Mouse (Mus musculus): Measurements from ENCODE around the gene Ryk. TPM values are rescaled to one million over a fixed set of nuclear protein-coding genes. Genes with fewer than 3 reads are reported as not detected.

Ryk gene
- total and polyA plus RNA-seq, 2 experiments from 2014 or later, result 9.3 to 47.7 TPM

DNA sequence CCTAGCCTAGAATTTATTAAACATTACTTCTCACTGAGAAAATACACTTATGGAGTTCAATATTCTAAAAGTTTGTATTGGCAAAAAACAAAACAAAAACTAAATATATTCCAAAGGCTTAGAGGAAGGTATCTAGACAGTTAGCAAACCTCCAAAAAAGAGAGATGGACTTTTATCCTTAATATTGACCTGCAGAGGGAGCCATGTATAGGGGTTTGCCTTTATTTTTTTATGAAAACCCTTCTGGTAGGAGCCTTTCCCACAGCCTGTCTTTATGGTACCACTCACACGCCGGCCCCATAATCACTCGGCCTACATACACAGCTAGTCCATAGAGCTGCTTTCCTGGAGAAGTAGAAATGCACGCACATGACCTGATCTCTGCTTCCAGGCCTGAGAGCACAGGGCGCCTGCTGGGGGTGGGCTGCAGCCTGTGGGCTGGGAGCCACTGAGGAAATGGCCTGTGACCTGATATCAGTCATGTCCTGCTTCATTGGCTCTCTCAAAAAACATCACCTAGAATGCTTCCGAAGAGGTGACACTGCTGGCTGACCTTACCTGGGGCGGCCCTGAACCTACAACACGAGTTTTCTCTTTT is 82.9 kb downstream of the Ryk start:
- 88% methylated on average over 8 of the region's 8 CpGs for WGBS
- Histone ChIP-seq H3K27ac (no peak overlapping the region), H3K4me3 (ENCODE audit: low read length) (no peak overlapping the region), H3K27me3 (ENCODE audit: insufficient read depth, low read length) (no peaks in the 10 kb centered on the region), H3K4me2 (ENCODE audit: low read depth, low read length) (no peak overlapping the region), H3K9ac (replicated peaks; ENCODE audit: low read length) (no peak overlapping the region), H3K36me3 (ENCODE audit: insufficient read depth, low read length) (no peaks in the 10 kb centered on the region), H3K9me3 (ENCODE audit: low read length) (no peaks in the 10 kb centered on the region), H3K4me1 (ENCODE audit: insufficient read depth, low read length) (no peaks in the 10 kb centered on the region)
- ATAC-seq (no peak), DNase-seq (ENCODE audit: low spot score) (peak; percentile 24)
- TF ChIP-seq CTCF (IDR thresholded peaks at IDR 0.05; ENCODE audit: low read depth), result peak; percentile 26

DNA sequence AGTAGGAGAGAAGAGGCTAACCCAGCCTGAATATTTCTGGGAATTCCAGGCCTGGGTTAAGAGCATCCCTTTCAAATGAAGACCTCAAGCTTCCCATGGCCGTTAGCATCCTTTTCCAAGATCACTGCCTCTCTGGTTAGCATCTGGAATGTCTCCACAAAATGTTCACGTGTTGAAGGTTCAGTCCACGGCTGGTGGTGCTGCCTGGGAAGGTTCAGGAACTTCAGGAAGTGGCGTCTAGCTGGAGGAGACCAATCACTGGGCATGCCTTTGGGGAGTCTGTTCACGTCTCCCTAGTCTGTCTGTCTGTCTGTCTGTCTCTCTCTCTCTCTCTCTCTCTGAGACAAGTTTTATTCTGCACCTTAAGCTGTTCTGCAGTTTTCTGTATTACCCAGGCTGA is 84.8 kb downstream of the Ryk start:
- Histone ChIP-seq H3K9me3 (ENCODE audit: low read length) (no peaks in the 10 kb centered on the region), H3K36me3 (ENCODE audit: insufficient read depth, low read length) (no peaks in the 10 kb centered on the region), H3K4me1 (ENCODE audit: insufficient read depth, low read length) (no peaks in the 10 kb centered on the region), H3K4me3 (ENCODE audit: low read length) (no peak overlapping the region), H3K4me2 (ENCODE audit: low read depth, low read length) (no peak overlapping the region), H3K9ac (replicated peaks; ENCODE audit: low read length) (no peak overlapping the region), H3K27ac (no peak overlapping the region), H3K27me3 (ENCODE audit: insufficient read depth, low read length) (no peaks in the 10 kb centered on the region)
- 75% methylated on average over 5 of the region's 5 CpGs for WGBS
- DNase-seq (ENCODE audit: low spot score) (no peak), ATAC-seq (no peak)
- no peak for TF ChIP-seq CTCF (IDR thresholded peaks at IDR 0.05; ENCODE audit: low read depth)

DNA sequence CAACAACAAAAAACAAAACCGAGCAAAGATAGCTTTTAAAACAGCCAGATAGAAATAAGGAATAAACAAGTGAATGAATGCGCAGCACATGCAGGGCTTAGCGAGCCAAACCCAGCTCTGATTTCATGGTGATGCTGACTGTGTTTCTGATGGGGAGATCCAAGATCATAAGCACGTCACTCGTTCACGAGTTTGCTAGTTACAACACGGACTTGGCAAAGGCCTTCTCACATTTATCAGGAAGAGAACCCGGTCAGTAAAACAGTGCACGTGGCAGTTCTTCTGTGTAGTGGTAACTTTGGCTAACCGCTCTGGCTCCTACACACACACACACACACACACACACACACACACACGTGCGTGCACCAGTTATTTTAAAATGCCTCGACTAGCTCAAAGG is 87.1 kb downstream of the Ryk start:
- Histone ChIP-seq H3K9me3 (ENCODE audit: low read length) (no peaks in the 10 kb centered on the region), H3K4me3 (ENCODE audit: low read length) (no peak overlapping the region), H3K27me3 (ENCODE audit: insufficient read depth, low read length) (no peaks in the 10 kb centered on the region), H3K36me3 (ENCODE audit: insufficient read depth, low read length) (no peaks in the 10 kb centered on the region), H3K4me1 (ENCODE audit: insufficient read depth, low read length) (no peaks in the 10 kb centered on the region), H3K27ac (no peak overlapping the region), H3K9ac (replicated peaks; ENCODE audit: low read length) (no peak overlapping the region), H3K4me2 (ENCODE audit: low read depth, low read length) (no peak overlapping the region)
- no peak for TF ChIP-seq CTCF (IDR thresholded peaks at IDR 0.05; ENCODE audit: low read depth)
- WGBS, result 86% methylated on average over 13 of the region's 13 CpGs
- ATAC-seq, result no peak
- DNase-seq (ENCODE audit: low spot score), result no peak

DNA sequence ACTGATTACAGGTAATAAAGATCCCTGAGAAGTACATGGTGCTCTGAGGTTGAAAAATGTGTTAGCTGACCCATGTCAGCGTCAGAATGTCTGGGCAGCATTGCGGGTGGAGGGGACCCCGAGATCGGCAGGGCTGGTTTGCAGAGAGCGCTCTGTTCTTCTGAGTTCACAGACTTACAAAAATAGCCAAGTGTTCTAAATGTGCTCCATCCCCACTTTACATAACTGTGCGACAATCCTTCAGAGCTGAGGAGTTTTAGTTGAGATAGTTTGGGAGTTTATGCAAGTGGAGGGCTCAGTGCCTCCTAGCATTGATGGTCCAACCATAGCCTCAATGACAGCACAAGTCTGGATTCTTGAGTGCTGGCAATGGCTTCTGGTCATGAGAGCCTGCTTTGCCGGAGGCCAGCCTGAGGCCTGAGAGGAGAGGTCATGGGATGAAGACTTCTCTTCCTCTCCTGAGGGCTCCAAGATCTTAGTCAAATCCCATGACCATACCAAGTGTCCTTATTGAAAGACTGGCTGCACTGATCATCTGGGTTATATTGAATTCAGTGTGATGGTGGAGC is 88.2 kb downstream of the Ryk start:
- Histone ChIP-seq H3K9ac (replicated peaks; ENCODE audit: low read length) (no peak overlapping the region), H3K4me3 (ENCODE audit: low read length) (no peak overlapping the region), H3K9me3 (ENCODE audit: low read length) (no peaks in the 10 kb centered on the region), H3K36me3 (ENCODE audit: insufficient read depth, low read length) (no peaks in the 10 kb centered on the region), H3K4me2 (ENCODE audit: low read depth, low read length) (no peak overlapping the region), H3K27me3 (ENCODE audit: insufficient read depth, low read length) (no peaks in the 10 kb centered on the region), H3K27ac (no peak overlapping the region), H3K4me1 (ENCODE audit: insufficient read depth, low read length) (no peaks in the 10 kb centered on the region)
- DNase-seq (ENCODE audit: low spot score), result no peak
- WGBS, result 95% methylated on average over 7 of the region's 7 CpGs
- ATAC-seq, result no peak
- TF ChIP-seq CTCF (IDR thresholded peaks at IDR 0.05; ENCODE audit: low read depth), result no peak

DNA sequence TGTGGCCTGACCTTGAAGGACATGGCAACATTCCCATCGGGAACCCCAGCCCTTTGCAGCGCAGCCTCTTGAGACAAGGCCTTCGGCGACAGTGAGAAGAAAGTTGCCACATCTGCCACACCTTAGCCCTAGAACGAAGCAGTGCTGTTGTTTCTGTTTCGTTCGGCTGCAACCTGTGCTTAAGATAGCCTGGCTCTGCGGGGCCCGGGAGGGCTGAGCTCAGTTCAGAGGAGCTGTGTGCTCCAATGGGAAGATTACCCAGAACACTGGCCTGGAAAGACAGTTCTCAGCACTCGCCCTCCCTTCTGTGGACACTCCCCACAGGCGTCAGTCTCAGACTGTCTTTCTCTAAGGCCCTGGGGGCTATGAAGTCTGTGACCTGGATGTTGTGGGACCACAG is 89.1 kb downstream of the Ryk start:
- WGBS, result 89% methylated on average over 11 of the region's 11 CpGs
- Histone ChIP-seq H3K36me3 (ENCODE audit: insufficient read depth, low read length) (no peaks in the 10 kb centered on the region), H3K4me3 (ENCODE audit: low read length) (no peak overlapping the region), H3K27ac (no peak overlapping the region), H3K4me1 (ENCODE audit: insufficient read depth, low read length) (no peaks in the 10 kb centered on the region), H3K9ac (replicated peaks; ENCODE audit: low read length) (no peak overlapping the region), H3K9me3 (ENCODE audit: low read length) (no peaks in the 10 kb centered on the region), H3K4me2 (ENCODE audit: low read depth, low read length) (no peak overlapping the region), H3K27me3 (ENCODE audit: insufficient read depth, low read length) (no peaks in the 10 kb centered on the region)
- DNase-seq (ENCODE audit: low spot score), result no peak
- no peak for TF ChIP-seq CTCF (IDR thresholded peaks at IDR 0.05; ENCODE audit: low read depth)
- ATAC-seq, result no peak

DNA sequence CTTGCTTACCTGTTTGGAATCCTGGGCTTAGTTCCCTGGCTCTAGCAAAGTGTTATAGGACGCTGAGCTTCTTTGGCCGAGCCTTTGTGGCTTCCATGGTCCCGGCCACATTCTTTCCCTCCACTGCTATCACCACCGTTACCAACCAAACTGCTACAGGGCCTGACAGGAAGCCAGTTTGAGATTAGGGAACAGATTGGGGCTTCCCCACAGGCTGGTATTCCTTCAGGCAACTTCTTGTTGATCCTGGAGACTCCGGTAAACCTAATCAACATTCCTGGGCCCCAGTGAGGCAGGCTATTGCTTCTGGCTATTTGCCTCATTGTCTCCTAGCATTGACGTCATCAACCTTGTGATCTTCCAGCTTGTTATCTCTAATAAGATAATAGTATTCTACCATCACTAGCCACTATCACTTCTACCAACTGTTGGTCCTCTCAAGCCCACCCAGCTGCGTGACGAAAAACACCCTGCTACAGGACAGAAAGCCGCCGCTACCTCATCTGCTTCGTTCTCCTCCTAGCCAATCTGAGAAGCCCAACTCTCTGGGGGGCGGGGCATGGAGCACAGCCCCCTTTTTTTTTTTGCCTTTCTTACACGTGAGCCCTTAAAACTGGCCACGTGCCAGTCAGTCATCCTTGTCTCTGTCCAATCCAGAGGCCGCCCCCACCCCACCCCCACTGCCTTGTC is 90.1 kb downstream of the Ryk start:
- WGBS, result 66% methylated on average over 15 of the region's 15 CpGs
- DNase-seq (ENCODE audit: low spot score), result no peak
- H3K27ac ChIP-seq, result no peak overlapping the region
- no peaks in the 10 kb centered on the region for H3K4me1 ChIP-seq (ENCODE audit: insufficient read depth, low read length)
- no peak overlapping the region for H3K4me2 ChIP-seq (ENCODE audit: low read depth, low read length)
- no peak for ATAC-seq
- no peak for TF ChIP-seq CTCF (IDR thresholded peaks at IDR 0.05; ENCODE audit: low read depth)
- no peaks in the 10 kb centered on the region for H3K27me3 ChIP-seq (ENCODE audit: insufficient read depth, low read length)
- no peak overlapping the region for H3K9ac ChIP-seq (replicated peaks; ENCODE audit: low read length)
- no peaks in the 10 kb centered on the region for H3K9me3 ChIP-seq (ENCODE audit: low read length)
- no peak overlapping the region for H3K4me3 ChIP-seq (ENCODE audit: low read length)
- no peaks in the 10 kb centered on the region for H3K36me3 ChIP-seq (ENCODE audit: insufficient read depth, low read length)

DNA sequence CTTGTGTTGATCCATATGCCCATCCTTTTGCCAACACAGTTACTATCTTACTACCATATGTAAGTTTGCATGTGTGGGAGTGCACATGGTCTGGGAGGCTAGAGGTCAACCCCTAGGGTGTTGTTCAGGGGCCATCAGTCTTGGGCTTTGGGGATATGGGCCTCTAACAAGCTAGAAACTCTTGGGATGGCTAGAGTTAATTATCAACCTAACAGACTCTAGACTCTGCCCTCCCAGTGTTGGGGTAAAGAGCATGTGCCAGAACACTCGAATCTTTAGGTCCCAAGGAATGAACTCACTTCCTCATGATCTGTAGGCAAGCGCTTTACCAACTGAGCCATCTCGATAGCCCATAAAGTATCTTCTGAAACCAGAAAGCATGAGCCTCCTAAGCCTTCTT is 91.4 kb downstream of the Ryk start:
- no peak overlapping the region for H3K4me3 ChIP-seq (ENCODE audit: low read length)
- H3K9ac ChIP-seq (replicated peaks; ENCODE audit: low read length), result no peak overlapping the region
- no peaks in the 10 kb centered on the region for H3K27me3 ChIP-seq (ENCODE audit: insufficient read depth, low read length)
- H3K27ac ChIP-seq, result no peak overlapping the region
- H3K4me1 ChIP-seq (ENCODE audit: insufficient read depth, low read length), result no peaks in the 10 kb centered on the region
- no peak overlapping the region for H3K4me2 ChIP-seq (ENCODE audit: low read depth, low read length)
- 84% methylated on average over 3 of the region's 3 CpGs for WGBS
- ATAC-seq (no peak), DNase-seq (ENCODE audit: low spot score) (no peak)
- H3K9me3 ChIP-seq (ENCODE audit: low read length), result no peaks in the 10 kb centered on the region
- no peaks in the 10 kb centered on the region for H3K36me3 ChIP-seq (ENCODE audit: insufficient read depth, low read length)
- TF ChIP-seq CTCF (IDR thresholded peaks at IDR 0.05; ENCODE audit: low read depth), result no peak

All from hindbrain, postnatal 0 days (tissue).